Mouse (Mus musculus) inflammation-experienced regulatory T-cells, adult 6 months (primary cell): ENCODE measurements around the gene Cep126. TPM values are rescaled to one million over a fixed set of nuclear protein-coding genes. Genes with fewer than 3 reads are reported as not detected.

ENCODE experiments used
- polyA plus RNA-seq, 3 experiments: library from polyadenylated mRNA; unstranded; fragments of 100-300 nt; shearing (Covaris generic); gene quantifications; one replicate each; pipeline ENCODE4 v1.2.1; 2017

Gene Cep126
- polyA plus RNA-seq, 3 experiments from 2014 or later, result not detected

Other genes with a start within 250 kb of the Cep126 start
- not detected for gene Yap1, start 129.7 kb downstream of the Cep126 start, polyA plus RNA-seq
- gene Cfap300, start 91.5 kb downstream of the Cep126 start, polyA plus RNA-seq, result under 1 TPM in 2 of 3 experiments, not detected in 1; 0.30 to 0.61 TPM